Mouse (Mus musculus) testis, adult 2 months (tissue): Measurements from ENCODE around the gene Fabp7. TPM values are rescaled to one million over a fixed set of nuclear protein-coding genes. Genes with fewer than 3 reads are reported as not detected.

Source experiments
- H3K27ac ChIP-seq: fragments of 200-500 bp; 2 replicates; pipeline ENCODE4 v1.5.1; 2012; ENCODE audit warnings: low read depth, low read length; ENCODE audit not compliant: control insufficient read depth, insufficient read depth
- H3K27me3 ChIP-seq: fragments of 200-500 bp; 2 replicates; pipeline ENCODE4 v1.6.1; 2012; ENCODE audit warnings: mild to moderate bottlenecking, low read length, moderate library complexity; ENCODE audit not compliant: control insufficient read depth, insufficient read depth
- H3K36me3 ChIP-seq: fragments of 200-500 bp; 2 replicates; pipeline ENCODE4 v1.6.1; 2012; ENCODE audit warnings: mild to moderate bottlenecking, low read length; ENCODE audit not compliant: control insufficient read depth, insufficient read depth
- H3K4me1 ChIP-seq: fragments of 200-500 bp; 2 replicates; pipeline ENCODE4 v1.6.1; 2012; ENCODE audit warnings: low read length; ENCODE audit not compliant: control insufficient read depth, insufficient read depth
- H3K4me3 ChIP-seq: fragments of 200-500 bp; 2 replicates; pipeline ENCODE4 v1.5.1; 2012; ENCODE audit warnings: low read depth, mild to moderate bottlenecking, low read length, moderate library complexity, mixed read lengths; ENCODE audit not compliant: control insufficient read depth
- CTCF ChIP-seq: fragments of 200-500 bp; IDR thresholded peaks from 2 replicates; pipeline ENCODE4 v1.5.1; 2012; ENCODE audit warnings: low read depth, mild to moderate bottlenecking, inconsistent platforms, low read length, moderate library complexity; ENCODE audit not compliant: control insufficient read depth, insufficient read depth, insufficient replicate concordance
- POLR2A ChIP-seq: fragments of 200-500 bp; IDR thresholded peaks from 2 replicates; pipeline ENCODE4 v1.6.1; 2012; ENCODE audit warnings: low read depth, mild to moderate bottlenecking, inconsistent platforms, low read length, moderate library complexity; ENCODE audit not compliant: control insufficient read depth
- polyA plus RNA-seq: library from polyadenylated mRNA; depleted of rRNA; stranded (reverse); fragments of >200 nt; gene quantifications from 2 replicates; pipeline ENCODE4 v1.2.3, GENCODE M21; 2012

Fabp7 gene
- polyA plus RNA-seq, 1 experiment, result not detected

DNA sequence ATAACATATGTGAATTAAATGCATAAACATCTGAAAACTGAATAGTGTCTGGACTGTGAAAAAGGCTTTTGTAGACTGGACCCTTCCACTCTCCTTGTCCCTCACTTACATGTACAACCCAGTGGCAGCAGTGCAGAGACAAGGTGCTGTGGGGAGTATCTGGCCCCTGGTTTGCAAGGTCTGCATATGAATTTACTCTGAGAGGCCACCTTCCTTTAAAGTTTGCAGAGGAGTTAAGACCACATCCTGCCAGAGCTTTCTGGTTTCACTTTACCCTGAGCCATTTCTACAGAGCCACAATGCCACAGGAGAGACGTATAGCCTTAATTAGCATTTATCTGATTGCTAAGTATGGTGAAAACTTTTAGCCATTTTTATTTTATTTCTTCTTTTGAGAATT lies 31.3 kb upstream of the Fabp7 start:
- Histone ChIP-seq H3K27ac (no peak overlapping the region), H3K4me3 (no peak overlapping the region), H3K4me1 (no peaks in the 10 kb centered on the region), H3K27me3 (no peaks in the 10 kb centered on the region), H3K36me3 (no peaks in the 10 kb centered on the region)
- TF ChIP-seq POLR2A (no peak), CTCF (no peak)

DNA sequence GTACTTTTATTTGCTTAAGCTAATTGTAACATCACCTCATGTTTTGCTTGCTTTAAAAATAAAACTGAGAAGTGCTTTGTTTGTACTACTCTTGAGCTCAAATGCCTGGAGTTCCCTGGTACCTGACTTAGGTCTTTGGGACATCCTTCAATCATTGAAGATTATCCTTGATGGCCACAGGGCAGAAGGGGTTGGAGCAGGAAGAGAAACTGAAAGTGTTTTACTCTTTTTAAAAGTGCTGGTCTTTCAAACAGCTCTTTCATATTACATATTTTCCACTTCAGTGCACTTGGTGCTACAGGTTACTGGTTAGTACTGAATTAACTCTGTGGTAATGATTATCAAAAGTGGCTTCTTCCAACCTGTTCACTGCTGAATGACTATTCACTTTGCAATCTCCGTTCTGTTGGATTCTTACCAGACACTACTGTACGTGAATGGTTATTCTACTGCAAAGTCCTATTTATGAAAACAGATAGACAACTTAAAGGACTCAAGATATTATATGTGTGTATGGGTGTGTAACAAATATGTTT lies 29.4 kb upstream of the Fabp7 start:
- Histone ChIP-seq H3K4me3 (no peak overlapping the region), H3K36me3 (no peaks in the 10 kb centered on the region), H3K4me1 (no peaks in the 10 kb centered on the region), H3K27ac (no peak overlapping the region), H3K27me3 (no peaks in the 10 kb centered on the region)
- TF ChIP-seq CTCF (no peak), POLR2A (no peak)

DNA sequence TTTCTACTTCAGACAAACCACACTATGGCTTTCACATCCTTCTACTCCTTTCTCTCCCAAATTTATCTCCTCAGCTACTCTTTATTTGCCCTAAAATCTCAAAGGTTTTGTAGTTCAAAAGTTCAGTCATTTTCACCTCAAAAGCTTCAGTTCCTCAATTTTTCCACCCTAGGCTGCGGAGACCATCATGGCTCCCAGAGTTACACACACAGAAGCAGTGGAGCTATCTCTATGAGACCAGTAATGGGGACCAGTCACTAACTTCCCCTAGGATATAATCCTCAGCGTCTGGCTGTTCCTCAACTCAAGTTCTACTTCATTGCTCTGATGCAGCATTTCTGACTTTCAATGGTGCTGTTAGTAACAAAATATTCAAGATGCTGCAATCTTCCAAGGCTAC lies 25.7 kb upstream of the Fabp7 start:
- Histone ChIP-seq H3K36me3 (no peaks in the 10 kb centered on the region), H3K27me3 (no peaks in the 10 kb centered on the region), H3K27ac (no peak overlapping the region), H3K4me1 (no peaks in the 10 kb centered on the region), H3K4me3 (no peak overlapping the region)
- no peak for TF ChIP-seq CTCF
- TF ChIP-seq POLR2A, result no peak

DNA sequence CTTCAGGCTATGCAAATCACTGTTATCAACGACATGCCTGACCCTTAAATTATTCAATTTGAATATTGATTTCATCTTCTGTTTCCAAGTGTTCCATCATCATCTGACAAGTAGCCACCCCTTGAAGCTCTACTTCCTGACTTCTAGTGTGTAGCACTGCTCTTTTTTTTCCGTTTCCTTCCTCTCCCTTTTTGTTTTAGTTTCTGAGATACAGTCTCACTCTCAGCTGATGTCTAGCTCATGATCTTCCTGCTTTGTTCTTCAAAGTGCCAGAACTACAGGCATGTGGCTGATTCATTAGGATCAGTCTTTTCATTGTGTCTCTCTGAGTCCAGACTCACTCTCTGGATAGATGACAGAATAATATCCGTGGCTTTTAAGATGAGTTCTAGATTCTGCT lies 24.0 kb upstream of the Fabp7 start:
- Histone ChIP-seq H3K27me3 (no peaks in the 10 kb centered on the region), H3K4me1 (no peaks in the 10 kb centered on the region), H3K27ac (no peak overlapping the region), H3K36me3 (no peaks in the 10 kb centered on the region), H3K4me3 (no peak overlapping the region)
- no peak for TF ChIP-seq POLR2A

DNA sequence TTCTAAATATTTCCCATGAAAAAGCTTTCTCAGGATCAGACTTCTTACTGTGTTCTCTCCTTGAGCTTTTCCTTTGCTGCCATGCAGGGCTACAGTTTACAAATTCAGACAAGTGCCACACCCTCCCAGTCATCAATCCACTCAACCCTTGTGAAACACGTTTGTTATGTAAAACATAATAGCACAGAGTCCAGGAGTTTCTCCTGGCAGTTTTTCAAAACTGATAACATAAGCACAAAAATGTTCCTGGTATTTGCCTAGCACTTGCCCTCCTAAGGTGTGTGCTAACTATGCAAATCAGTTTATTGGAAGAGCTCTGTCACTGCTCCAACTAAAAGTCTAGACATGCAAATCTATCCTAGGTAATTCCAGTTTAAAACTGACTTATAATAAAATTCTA lies 21.6 kb upstream of the Fabp7 start:
- TF ChIP-seq POLR2A, result no peak
- TF ChIP-seq CTCF, result no peak
- Histone ChIP-seq H3K36me3 (no peaks in the 10 kb centered on the region), H3K27me3 (no peaks in the 10 kb centered on the region), H3K4me3 (no peak overlapping the region), H3K27ac (no peak overlapping the region), H3K4me1 (no peaks in the 10 kb centered on the region)

DNA sequence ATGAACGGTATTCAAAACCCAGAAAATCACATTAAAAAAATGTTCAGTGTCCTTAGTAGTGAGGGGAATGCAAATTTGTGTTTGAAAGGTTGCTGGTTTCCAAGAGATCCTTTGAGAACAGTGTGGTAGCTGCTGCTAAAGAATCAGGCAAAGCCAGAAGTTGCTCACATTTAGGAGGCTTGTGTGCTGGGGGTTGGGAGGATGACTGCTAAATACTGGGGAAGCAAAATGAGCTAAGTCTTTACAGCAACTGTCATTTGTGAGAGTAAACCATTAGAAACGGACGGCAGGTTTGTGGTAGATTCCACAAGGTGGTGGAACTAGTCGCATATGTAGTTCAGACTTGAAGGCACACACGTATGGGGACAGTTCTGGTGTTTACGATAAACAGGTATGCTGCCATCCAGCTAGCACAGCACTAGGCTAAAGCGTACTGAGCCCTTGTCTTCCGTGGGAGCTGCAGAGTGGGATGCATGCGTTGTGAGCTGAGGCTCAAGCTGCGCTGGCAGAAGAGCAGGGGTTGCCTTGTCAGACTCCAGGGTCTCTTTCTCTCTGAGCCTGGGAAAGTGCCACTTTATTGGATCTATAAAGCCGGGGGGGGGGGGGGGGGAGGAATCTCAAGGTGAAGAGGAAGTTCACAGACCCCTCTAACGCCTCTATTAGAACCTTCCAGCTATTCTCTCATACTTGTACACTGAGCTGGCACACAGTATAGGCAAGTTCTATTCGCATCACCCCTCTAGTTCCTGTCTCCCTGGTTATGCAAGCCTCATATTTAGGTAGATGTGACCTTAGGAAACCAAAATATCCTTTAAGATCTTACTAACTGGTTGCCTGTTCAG lies 1.2 kb upstream of the Fabp7 start:
- no peaks in the 10 kb centered on the region for H3K4me1 ChIP-seq
- H3K27ac ChIP-seq, result no peak overlapping the region
- no peaks in the 10 kb centered on the region for H3K36me3 ChIP-seq
- TF ChIP-seq CTCF, result no peak
- TF ChIP-seq POLR2A, result no peak
- no peak overlapping the region for H3K4me3 ChIP-seq
- no peaks in the 10 kb centered on the region for H3K27me3 ChIP-seq

DNA sequence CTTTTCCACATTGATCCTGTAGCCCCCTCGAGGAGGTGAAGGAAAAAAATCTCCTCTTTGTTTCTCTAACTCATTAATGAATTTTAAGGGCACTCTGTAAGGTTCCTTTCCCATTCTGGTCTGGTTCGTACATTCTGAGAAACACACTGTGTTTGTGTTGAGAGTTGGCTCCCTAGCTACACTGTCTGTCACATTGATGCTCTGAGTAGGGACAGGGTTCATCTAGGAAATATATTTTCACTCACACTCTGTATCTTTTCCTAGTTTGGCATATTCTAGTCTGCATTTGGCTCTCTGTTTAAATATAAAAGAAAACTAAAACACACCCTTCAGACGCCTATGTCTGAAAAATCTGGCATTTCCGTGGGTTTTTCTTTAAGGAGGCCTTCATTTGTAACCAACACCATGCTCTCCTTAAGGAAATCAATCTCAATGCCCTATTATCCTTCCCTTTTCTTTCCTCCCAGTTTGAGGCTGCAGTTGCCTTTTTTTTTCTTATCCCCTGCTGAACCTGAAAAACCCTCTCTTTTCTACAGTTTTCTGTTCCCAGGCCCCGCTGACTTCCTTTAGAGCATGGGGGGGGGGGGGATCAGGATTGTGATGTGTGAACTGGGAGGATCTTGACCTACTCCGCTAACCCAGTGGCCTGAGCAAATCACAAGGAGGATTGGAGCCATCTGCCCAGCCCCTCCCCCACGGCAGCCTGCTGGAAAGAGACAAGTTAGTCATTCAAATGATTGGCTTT lies 378 bp upstream of the Fabp7 start:
- TF ChIP-seq POLR2A (no peak), CTCF (no peak)
- Histone ChIP-seq H3K4me1 (no peaks in the 10 kb centered on the region), H3K36me3 (no peaks in the 10 kb centered on the region), H3K4me3 (peak overlapping the region; percentile 29), H3K27me3 (no peaks in the 10 kb centered on the region), H3K27ac (no peak overlapping the region)
